Mouse (Mus musculus): ENCODE measurements around the gene Aff3.

The Aff3 gene

GRCm38 (mm10) chr1:38657606-38658005, 7.1 kb downstream of the Aff3 start:
- no peak for DNase-seq (ENCODE audit: low spot score)

- no peak for DNase-seq (ENCODE audit: low spot score)
These were observed 9.7 kb downstream of the Aff3 start for GRCm38 (mm10) chr1:38654981-38655540.

- no peak for DNase-seq (ENCODE audit: low spot score)
These were observed 14.7 kb downstream of the Aff3 start for GRCm38 (mm10) chr1:38650031-38650430.

- DNase-seq (ENCODE audit: low spot score) = no peak
These were observed 15.6 kb downstream of the Aff3 start for GRCm38 (mm10) chr1:38649174-38649573.

- no peak for DNase-seq (ENCODE audit: low spot score)
These were observed 22.5 kb downstream of the Aff3 start for GRCm38 (mm10) chr1:38642288-38642687.

GRCm38 (mm10) chr1:38639669-38640068, 25.1 kb downstream of the Aff3 start:
- no peak for DNase-seq (ENCODE audit: low spot score)

- DNase-seq (ENCODE audit: low spot score) = no peak
These were observed 29.2 kb downstream of the Aff3 start for GRCm38 (mm10) chr1:38635596-38635995.

- DNase-seq (ENCODE audit: low spot score) = no peak
These were observed 30.7 kb downstream of the Aff3 start for GRCm38 (mm10) chr1:38634081-38634480.

GRCm38 (mm10) chr1:38632461-38633180, 32.1 kb downstream of the Aff3 start:
- DNase-seq (ENCODE audit: low spot score) = no peak

- DNase-seq (ENCODE audit: low spot score) = no peak
These were observed 33.1 kb downstream of the Aff3 start for GRCm38 (mm10) chr1:38631501-38632279.

- peak; percentile 64 for DNase-seq (ENCODE audit: low spot score)
These were observed 35.7 kb downstream of the Aff3 start for GRCm38 (mm10) chr1:38628901-38629585.

- DNase-seq (ENCODE audit: low spot score) = peak; percentile 45
These were observed 36.3 kb downstream of the Aff3 start for GRCm38 (mm10) chr1:38628426-38628825.

- peak; percentile 52 for DNase-seq (ENCODE audit: low spot score)
These were observed 36.9 kb downstream of the Aff3 start for GRCm38 (mm10) chr1:38627683-38628361.

- peak; percentile 73 for DNase-seq (ENCODE audit: low spot score)
These were observed 37.8 kb downstream of the Aff3 start for GRCm38 (mm10) chr1:38626739-38627661.

GRCm38 (mm10) chr1:38626388-38626738, 38.4 kb downstream of the Aff3 start:
- DNase-seq (ENCODE audit: low spot score) = peak; percentile 45

GRCm38 (mm10) chr1:38621840-38622239, 42.9 kb downstream of the Aff3 start:
- no peak for DNase-seq (ENCODE audit: low spot score)

GRCm38 (mm10) chr1:38620401-38620800, 44.4 kb downstream of the Aff3 start:
- DNase-seq (ENCODE audit: low spot score) = no peak

GRCm38 (mm10) chr1:38606741-38607140, 58.0 kb downstream of the Aff3 start:
- no peak for DNase-seq (ENCODE audit: low spot score)

- DNase-seq (ENCODE audit: low spot score) = no peak
These were observed 59.3 kb downstream of the Aff3 start for GRCm38 (mm10) chr1:38605426-38605825.

- DNase-seq (ENCODE audit: low spot score) = no peak
These were observed 60.1 kb downstream of the Aff3 start for GRCm38 (mm10) chr1:38604611-38605010.
